Mouse (Mus musculus): ENCODE data around the gene Chit1.

The Chit1 gene

GRCm38 (mm10) chr1:134192024-134192423 is 81.0 kb downstream of the Chit1 start:
- no peak for DNase-seq

- DNase-seq = no peak
Measured at GRCm38 (mm10) chr1:134193126-134193525, 82.1 kb downstream of the Chit1 start, which contains the start of gene Mybph. Gene Mybph, plus strand, starts transcription at chr1:134193448.

GRCm38 (mm10) chr1:134193674-134194197 is 82.7 kb downstream of the Chit1 start:
- no peak for DNase-seq

DNA sequence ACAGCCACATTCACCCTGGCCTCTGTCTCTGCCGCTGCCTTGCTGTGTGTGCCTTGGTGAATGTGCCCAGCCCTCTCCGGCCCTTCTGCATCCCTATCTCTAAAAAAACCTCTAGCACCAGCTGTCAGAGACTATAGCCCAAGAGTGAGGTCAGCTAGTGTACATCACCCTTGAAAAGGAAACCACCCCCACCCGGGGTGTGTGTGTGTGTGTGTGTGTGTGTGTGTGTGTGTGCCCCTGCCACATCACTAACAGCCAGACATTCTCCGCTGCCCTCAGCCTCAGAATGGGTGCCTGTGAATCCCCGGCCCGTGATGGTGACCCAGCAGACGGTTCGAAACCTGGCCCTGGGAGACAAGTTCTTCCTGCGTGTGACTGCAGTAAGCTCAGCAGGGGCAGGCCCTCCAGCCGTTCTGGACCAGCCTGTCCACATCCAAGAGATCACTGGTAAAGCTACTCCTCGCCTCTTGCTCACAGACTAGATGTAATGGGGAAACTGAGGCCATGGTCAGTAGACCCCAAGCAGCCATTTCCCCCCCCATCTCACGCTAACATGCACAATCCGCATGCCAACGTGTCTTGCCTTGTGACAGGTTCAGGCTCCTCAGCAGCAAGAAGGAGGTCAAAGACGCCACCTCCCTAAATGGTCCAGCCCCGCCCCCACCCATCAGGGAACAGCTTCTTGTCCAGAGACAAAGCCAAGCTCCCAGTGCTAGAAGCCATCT is 83.4 kb downstream of the Chit1 start:
- DNase-seq = no peak

- no peak for DNase-seq
Measured at GRCm38 (mm10) chr1:134195117-134195516, 84.1 kb downstream of the Chit1 start.

DNA sequence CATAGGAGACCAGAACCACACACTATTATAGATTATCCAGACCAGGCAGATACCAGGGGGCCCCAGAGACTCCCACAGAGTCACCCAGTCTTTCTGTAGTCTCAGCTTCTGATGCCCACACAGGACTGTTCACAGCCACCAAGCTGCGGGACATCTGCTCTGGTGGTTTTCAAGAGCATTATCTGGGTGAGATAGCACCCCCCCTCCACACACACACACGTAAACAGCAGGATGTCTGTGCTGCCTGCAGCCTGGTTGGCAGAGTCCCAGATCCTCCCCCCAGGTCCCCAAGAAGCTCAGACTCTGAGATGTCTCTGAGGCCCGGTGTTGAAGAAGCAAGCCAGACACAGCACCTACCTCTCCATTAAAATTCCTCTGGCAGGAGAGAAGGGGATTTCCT is 84.5 kb downstream of the Chit1 start:
- no peak for DNase-seq

- no peak for DNase-seq
Measured at GRCm38 (mm10) chr1:134195979-134196378, 84.9 kb downstream of the Chit1 start.

- peak; percentile 60 for DNase-seq
Measured at GRCm38 (mm10) chr1:134196386-134196785, 85.3 kb downstream of the Chit1 start.

DNA sequence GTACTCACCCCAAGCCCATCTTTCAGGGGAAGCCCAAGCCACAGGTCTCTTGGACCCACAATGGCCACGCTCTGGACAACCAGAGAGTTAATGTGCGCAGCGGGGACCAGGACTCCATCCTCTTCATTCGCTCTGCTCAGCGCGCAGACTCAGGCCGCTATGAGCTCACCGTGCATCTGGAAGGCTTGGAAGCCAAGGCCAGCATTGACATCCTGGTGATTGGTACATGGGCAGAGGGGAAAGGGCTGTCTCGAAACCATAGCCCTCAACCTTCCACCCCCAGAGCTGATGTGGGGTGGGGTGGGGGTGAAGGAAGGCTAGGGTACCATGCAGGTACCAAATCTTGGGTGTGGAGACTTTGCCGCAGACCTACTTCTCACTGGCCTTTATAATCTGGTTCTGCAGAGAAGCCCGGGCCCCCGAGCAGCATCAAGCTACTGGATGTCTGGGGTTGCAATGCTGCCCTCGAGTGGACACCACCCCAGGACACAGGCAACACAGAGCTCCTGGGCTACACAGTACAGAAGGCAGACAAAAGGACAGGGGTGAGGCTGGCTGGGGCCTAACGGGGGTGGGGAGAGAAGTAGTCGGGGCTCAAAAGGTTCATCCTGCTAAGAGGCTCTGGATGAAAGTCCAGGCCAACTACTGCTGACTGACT is 86.4 kb downstream of the Chit1 start:
- no peak for DNase-seq

DNA sequence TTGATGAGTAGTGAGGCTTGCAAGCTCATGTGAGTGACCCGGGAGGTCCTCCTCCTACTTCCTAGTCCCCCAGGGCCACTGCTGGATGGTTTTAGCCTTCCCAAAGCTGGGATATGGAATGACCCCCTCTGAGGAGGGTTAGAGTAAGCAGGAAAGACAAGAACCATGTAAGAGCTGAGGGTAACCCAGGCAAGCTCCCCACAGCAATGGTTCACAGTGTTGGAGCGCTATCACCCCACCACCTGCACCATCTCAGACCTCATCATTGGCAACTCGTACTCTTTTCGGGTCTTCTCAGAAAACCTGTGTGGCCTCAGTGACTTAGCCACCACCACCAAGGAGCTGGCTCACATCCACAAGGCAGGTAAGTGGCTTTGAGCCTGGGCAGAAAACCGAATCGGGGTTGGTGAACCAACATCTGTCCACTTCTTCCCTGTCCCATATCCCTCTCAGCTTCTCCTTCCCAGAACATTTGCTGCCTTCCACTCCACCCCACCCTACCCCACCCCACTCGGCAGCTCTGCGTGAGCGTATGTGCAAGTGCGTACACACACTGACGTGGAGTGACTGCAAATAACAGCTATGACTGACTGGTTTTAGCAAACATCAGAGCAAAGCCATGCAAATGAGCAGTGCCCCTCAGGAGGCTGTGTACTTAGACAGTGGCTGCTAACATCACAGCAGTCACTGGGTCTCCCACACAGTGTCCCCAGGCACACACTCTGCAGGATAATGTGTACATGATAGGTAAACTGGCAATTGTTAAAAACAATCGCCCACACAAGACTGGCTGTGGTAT is 87.4 kb downstream of the Chit1 start:
- DNase-seq = no peak

DNA sequence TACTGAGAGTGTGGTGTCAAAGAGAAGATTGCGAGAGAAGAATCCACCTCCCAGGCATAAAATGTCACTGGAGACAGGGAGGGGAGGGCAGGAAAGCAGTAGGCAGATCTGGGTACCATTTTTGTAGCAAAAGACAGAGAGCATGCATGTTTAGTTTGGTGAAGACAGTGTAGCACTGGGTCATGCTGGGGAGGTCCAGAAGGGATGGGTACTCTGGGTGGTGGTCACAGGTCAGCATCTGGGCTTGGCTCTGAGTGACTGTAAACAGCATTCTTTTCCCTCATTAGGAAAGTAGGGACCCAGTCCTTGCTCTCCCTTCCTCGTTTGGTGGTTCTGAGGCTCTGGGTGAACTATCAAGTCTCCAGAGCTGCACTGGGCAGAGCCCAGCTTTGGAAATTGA is 89.4 kb downstream of the Chit1 start:
- DNase-seq = no peak

Data from kidney, adult 11 months (tissue).